ENCODE assay signal across 23 mouse cellular contexts in genomic region chr14:72901171-72901926, GRCm38 (mm10).
"Had no signal": no experiment of that assay in that cellular context is flagged by ENCODE, and none has a peak within 500 bp of the region (broad histone marks: within the 10 kb centered on the region; RNA-seq: fewer than 3 reads in every experiment).

No protein-coding gene starts in this region.

- H3K27ac ChIP-seq: limb, embryonic 10.5 days; limb, embryonic 13.5 days; liver, embryonic 12.5 days; liver, embryonic 15.5 days; macrophage; midbrain, embryonic 12.5 days; midbrain, embryonic 15.5 days; neural tube, embryonic 12.5 days; neural tube, embryonic 15.5 days; stomach, postnatal 0 days had no signal

- H3K9ac ChIP-seq: limb, embryonic 13.5 days; liver, embryonic 12.5 days; liver, embryonic 15.5 days; midbrain, embryonic 12.5 days; midbrain, embryonic 15.5 days; neural tube, embryonic 12.5 days; neural tube, embryonic 15.5 days had no signal

- H3K36me3 ChIP-seq: limb, embryonic 10.5 days; limb, embryonic 13.5 days; liver, embryonic 12.5 days; liver, embryonic 15.5 days; midbrain, embryonic 12.5 days; midbrain, embryonic 15.5 days; neural tube, embryonic 12.5 days; neural tube, embryonic 15.5 days had no signal

- H3K4me2 ChIP-seq: limb, embryonic 13.5 days; liver, embryonic 12.5 days; liver, embryonic 15.5 days; midbrain, embryonic 12.5 days; midbrain, embryonic 15.5 days; neural tube, embryonic 12.5 days; neural tube, embryonic 15.5 days had no signal

- H3K9me3 ChIP-seq: limb, embryonic 10.5 days; limb, embryonic 13.5 days; liver, embryonic 12.5 days; liver, embryonic 15.5 days; midbrain, embryonic 12.5 days; midbrain, embryonic 15.5 days; neural tube, embryonic 12.5 days; neural tube, embryonic 15.5 days had no signal

- H3K27me3 ChIP-seq: limb, embryonic 13.5 days; liver, embryonic 12.5 days; liver, embryonic 15.5 days; midbrain, embryonic 12.5 days; midbrain, embryonic 15.5 days; neural tube, embryonic 12.5 days; neural tube, embryonic 15.5 days had no signal

- H3K4me3 ChIP-seq: limb, embryonic 10.5 days; limb, embryonic 13.5 days; liver, embryonic 12.5 days; liver, embryonic 15.5 days; midbrain, embryonic 12.5 days; midbrain, embryonic 15.5 days; neural tube, embryonic 12.5 days; neural tube, embryonic 15.5 days had no signal

- H3K4me1 ChIP-seq: limb, embryonic 10.5 days; limb, embryonic 13.5 days; liver, embryonic 12.5 days; liver, embryonic 15.5 days; midbrain, embryonic 12.5 days; midbrain, embryonic 15.5 days; neural tube, embryonic 12.5 days; neural tube, embryonic 15.5 days had no signal

- DNase-seq: kidney, adult 18-20 months; kidney, postnatal 4 days; layer of hippocampus, adult 9-11 months; liver; lung, adult 18-20 months; right cerebral cortex, adult 18-20 months; right cerebral cortex, postnatal 14 days; right cerebral cortex, postnatal 4 days; thymus, adult 2 months; thymus, postnatal 14 days; thymus, postnatal 4 days had no signal

- ATAC-seq: inflammation-experienced regulatory T-cells, adult 6 months; intestine, embryonic 16.5 days; liver, embryonic 12.5 days; midbrain, embryonic 15.5 days had no signal
